Mouse (Mus musculus): ENCODE results near the gene Meis3. TPM values are rescaled to one million over a fixed set of nuclear protein-coding genes. Genes with fewer than 3 reads are reported as not detected.

The Meis3 gene
- polyA plus RNA-seq, 1 experiment from 2014 or later = 161 TPM

DNA sequence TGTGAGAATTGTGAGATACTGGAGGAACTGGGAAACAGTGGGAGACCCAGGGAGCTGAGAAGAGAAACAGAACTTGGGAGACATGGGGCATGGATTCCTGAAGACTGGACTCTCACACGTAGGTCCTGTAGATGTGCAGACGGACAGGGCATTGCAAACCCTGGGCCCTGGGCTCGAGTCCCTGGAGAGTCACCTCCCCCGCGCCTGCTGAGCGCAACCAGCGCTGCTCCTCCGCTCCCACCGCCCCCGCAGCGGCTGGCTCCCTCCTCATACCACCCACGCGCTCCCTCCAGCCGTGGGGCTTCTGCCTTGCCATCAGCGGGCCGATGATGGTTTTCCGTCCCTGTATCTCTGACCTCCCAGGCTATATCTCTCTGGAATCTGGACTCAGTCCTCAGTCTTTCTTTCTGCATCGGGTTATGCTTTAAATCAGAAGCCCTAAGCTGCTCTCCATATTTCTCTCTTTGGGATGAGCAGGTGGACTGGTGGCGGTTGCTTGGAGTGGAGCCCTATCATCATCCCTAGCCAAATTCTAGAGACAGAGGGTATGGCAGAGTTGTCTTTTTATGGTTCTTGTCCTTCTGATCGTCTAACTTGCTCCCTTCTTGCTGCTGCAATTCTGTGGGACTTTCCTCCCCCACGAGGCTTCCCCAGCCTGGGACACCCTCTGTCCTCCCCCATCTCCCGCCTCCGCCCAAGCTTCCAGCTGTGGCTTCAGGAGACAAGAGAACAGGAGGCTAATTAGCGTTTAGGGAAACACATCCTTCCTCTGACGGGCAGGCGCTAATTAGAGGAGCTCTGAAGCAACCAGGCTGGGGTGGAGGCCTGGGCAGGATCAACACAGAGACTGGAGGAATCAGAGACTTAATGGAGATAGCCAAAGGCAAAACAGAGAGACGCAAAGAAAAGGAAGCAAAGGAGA is 28.1 kb upstream of the Meis3 start:
- Histone ChIP-seq H3K4me1 (replicated peaks) (peaks cover 17% of the 10 kb centered on the region), H3K27me3 (no peaks in the 10 kb centered on the region), H3K27ac (replicated peaks) (no peak overlapping the region; the same call in 1 of the 2 replicates), H3K36me3 (peaks cover 49% of the 10 kb centered on the region), H3K4me3 (no peak overlapping the region), H3K9me3 (no peaks in the 10 kb centered on the region), H3K4me2 (0 out of 2 replicates have a peak overlapping the region, but pooled peaks have one; percentile 11), H3K9ac (no peak overlapping the region)
- 25% methylated on average over 27 of the region's 27 CpGs for WGBS
- peak; percentile 15; the same call in 1 of the 2 replicates for ATAC-seq (ENCODE audit: low read depth)

DNA sequence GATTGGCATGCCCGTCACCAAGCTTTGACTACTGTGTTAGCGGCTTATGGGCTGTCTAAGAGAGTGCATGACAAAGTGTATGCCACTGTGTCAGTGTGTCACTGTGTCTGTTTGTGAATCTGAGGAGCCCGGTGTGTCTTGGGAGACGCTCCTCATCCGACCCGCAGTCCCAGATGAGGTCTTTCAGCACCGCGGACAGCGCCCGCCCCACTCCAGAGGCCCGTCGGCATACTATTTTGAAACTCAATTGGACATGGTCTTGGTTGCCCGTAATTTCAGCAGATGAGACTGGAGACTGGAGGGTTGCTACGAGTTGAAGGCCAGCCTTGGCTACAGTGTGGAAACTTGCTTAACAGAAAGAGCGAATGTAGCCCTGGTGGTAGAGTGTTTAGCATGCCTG is 27.2 kb upstream of the Meis3 start:
- Histone ChIP-seq H3K36me3 (peaks cover 46% of the 10 kb centered on the region), H3K4me2 (no peak overlapping the region), H3K27ac (replicated peaks) (no peak overlapping the region), H3K27me3 (no peaks in the 10 kb centered on the region), H3K9me3 (no peaks in the 10 kb centered on the region), H3K4me1 (replicated peaks) (peaks cover 17% of the 10 kb centered on the region), H3K4me3 (no peak overlapping the region), H3K9ac (no peak overlapping the region)
- 14% methylated on average over 15 of the region's 15 CpGs for WGBS
- no peak for ATAC-seq (ENCODE audit: low read depth)

DNA sequence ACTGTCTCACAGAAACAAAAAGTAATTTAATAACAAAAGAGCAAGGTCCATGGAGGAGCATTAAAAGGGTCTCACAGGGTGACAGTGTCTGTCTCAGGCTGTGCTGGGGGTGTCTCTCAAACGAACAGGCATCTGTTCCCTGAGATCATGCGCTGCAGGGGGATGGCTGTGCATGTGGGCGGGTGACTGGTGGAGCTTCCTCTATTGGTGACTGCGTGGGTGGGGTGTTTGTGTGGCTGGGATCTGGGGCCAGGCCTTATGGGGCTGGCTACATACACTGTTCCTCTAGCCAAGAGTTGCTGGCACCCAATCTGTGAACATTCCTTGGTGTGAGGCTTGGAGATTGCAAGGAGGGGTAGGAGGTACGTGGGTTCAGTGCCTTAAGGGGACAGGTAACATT is 25.6 kb upstream of the Meis3 start:
- WGBS = 56% methylated on average over 5 of the region's 5 CpGs
- Histone ChIP-seq H3K4me1 (replicated peaks) (peaks cover 22% of the 10 kb centered on the region), H3K9me3 (no peaks in the 10 kb centered on the region), H3K27me3 (no peaks in the 10 kb centered on the region), H3K36me3 (peaks cover 38% of the 10 kb centered on the region), H3K9ac (no peak overlapping the region), H3K4me2 (no peak overlapping the region), H3K4me3 (no peak overlapping the region), H3K27ac (replicated peaks) (no peak overlapping the region)
- ATAC-seq (ENCODE audit: low read depth) = no peak

DNA sequence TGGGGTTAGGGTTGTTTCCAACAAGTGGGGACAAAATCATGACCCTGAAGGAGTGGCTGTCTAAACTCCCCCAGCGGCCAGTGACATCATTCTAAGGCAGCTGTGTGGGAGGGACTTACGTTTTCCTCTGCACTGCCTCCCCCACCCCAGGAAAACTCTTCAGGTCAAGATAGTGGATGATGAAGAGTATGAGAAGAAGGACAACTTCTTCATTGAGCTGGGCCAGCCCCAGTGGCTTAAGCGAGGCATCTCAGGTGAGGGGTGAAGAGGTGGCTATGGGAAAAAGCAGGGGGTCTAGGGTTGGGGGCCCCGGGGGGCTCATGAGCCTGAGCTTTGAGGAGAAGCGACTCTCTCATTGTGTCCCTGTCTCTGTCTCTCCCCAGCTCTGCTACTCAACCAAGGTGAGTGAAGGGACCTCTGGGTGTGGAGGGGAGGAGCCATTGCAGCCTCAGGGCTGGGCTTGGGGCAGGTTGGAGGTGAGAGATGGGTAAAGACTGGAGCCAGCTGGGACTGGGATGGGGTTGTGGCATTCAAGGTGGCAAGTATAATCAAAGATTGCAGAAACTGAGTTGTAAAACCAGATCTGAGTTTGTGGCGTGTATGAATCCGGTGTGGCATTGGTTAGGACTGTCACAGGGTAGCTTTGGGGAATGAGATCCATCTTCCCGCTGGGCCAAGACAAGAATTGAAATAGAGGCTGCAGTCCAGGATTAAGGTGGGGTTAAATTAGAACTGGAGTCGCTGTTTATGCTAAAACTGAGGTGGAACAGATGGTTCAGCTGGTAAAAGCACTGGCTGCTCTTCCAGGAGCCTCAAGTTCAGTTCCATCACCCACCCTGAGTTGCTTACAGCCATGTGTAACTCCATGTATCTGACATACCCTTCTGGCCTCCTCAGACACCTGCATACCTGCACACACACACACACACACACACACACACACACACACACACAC is 24.4 kb upstream of the Meis3 start:
- no peak overlapping the region for H3K4me3 ChIP-seq
- WGBS = 77% methylated on average over 9 of the region's 9 CpGs
- no peak overlapping the region for H3K9ac ChIP-seq
- no peaks in the 10 kb centered on the region for H3K27me3 ChIP-seq
- peaks cover 39% of the 10 kb centered on the region for H3K36me3 ChIP-seq
- H3K4me1 ChIP-seq (replicated peaks) = peaks cover 22% of the 10 kb centered on the region
- no peak overlapping the region for H3K27ac ChIP-seq (replicated peaks)
- H3K4me2 ChIP-seq = no peak overlapping the region
- no peak for ATAC-seq (ENCODE audit: low read depth)
- no peaks in the 10 kb centered on the region for H3K9me3 ChIP-seq

DNA sequence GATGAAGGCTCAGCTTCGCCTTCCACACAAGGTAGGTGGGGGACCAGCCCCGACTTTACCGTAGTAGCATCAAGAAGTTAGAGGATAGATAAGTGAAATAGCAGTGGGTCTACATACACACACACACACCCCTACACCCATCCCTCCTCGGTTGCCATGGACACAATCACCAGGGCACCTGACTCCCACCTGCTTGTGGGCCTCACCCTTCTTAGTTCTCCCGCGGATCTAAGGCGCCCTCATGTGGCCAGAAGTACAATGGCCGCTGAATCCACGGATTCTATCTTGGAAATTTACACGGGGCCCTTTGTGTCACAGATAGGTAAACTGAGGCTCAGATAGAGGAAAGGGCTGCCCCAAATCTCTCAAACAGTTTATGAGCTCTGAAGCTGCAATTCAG is 21.4 kb upstream of the Meis3 start:
- peak; percentile 79 for ATAC-seq (ENCODE audit: low read depth)

DNA sequence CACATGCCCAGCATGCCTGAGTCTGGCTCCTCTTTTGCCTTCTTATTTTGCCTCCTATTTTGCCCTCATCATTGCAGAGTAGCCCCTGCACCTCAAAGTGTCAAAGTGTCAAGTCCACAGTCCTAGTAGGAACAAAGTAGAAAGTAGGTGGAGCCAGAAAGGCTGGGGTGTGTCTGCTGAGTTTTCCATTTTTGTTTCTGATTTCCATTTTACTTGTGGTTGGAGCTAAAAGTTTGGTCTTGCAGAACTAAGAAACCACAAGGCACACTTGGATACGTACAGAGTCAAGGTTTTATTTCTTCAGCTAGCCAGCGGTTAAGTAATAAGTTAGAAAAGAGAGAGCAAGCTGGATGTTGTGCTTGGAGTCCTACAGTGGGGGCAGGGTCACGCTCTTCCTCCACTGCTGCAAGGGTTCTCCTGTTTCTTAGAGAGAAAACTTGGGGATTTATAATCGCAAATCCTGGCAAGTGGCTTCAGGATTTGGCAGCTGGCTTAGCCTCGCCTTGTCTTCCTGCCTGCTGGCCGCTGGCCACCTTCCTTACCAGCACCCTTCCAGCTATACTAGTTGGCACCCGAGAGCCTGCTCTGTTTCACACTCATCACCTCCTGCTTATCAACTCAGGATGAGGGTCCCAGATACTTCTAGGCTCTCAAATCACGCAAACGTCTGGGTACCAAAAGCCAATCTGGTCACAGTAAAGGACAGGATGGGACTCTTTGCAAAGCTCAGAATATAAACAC is 19.6 kb upstream of the Meis3 start:
- Histone ChIP-seq H3K36me3 (peaks cover 37% of the 10 kb centered on the region), H3K9me3 (no peaks in the 10 kb centered on the region), H3K27me3 (peaks cover 8% of the 10 kb centered on the region), H3K9ac (0 out of 2 replicates have a peak overlapping the region, but pooled peaks have one; percentile 22), H3K4me1 (replicated peaks) (peaks cover 15% of the 10 kb centered on the region), H3K27ac (replicated peaks) (no peak overlapping the region), H3K4me2 (no peak overlapping the region), H3K4me3 (no peak overlapping the region)
- no peak for ATAC-seq (ENCODE audit: low read depth)
- WGBS = 84% methylated on average over 9 of the region's 9 CpGs

More for the DNA sequence above, 21.4 kb upstream of the Meis3 start:
- Histone ChIP-seq H3K4me2 (no peak overlapping the region), H3K4me3 (no peak overlapping the region), H3K9me3 (no peaks in the 10 kb centered on the region), H3K36me3 (peaks cover 42% of the 10 kb centered on the region), H3K9ac (no peak overlapping the region), H3K27ac (replicated peaks) (no peak overlapping the region), H3K4me1 (replicated peaks) (peaks cover 6% of the 10 kb centered on the region), H3K27me3 (peaks cover 7% of the 10 kb centered on the region)
- WGBS = 16% methylated on average over 10 of the region's 10 CpGs

DNA sequence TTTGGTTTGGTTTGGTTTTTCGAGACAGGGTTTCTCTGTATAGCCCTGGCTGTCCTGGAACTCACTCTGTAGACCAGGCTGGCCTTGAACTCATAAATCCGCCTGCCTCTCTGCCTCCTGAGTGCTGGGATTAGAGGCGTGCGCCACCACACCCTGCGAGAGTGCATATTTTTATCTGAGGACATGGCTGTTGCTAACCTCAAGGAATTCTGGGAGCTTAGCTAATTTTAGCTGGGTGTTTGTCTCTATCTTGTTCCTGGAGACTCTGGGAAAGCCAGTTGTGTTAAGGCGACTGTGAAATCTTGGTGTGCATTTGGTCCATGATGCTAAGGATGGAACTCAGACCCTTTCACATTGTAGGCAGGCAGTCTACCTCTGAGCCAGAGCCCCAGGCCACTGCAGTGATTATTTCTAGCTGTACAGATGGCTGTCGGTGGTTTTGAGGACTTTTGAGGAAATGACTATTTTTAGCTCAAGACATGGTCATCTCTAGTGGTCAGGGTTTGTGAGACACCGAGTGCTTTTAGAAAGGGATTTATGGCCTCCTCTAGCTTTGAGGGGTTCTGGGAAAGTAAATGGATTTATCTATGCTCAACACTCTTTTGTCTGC is 18.7 kb upstream of the Meis3 start:
- Histone ChIP-seq H3K27ac (replicated peaks) (no peak overlapping the region), H3K4me3 (no peak overlapping the region), H3K4me1 (replicated peaks) (peaks cover 15% of the 10 kb centered on the region), H3K27me3 (peaks cover 8% of the 10 kb centered on the region), H3K4me2 (no peak overlapping the region), H3K36me3 (peaks cover 29% of the 10 kb centered on the region), H3K9ac (no peak overlapping the region), H3K9me3 (no peaks in the 10 kb centered on the region)
- ATAC-seq (ENCODE audit: low read depth) = no peak
- WGBS = 76% methylated on average over 8 of the region's 8 CpGs

DNA sequence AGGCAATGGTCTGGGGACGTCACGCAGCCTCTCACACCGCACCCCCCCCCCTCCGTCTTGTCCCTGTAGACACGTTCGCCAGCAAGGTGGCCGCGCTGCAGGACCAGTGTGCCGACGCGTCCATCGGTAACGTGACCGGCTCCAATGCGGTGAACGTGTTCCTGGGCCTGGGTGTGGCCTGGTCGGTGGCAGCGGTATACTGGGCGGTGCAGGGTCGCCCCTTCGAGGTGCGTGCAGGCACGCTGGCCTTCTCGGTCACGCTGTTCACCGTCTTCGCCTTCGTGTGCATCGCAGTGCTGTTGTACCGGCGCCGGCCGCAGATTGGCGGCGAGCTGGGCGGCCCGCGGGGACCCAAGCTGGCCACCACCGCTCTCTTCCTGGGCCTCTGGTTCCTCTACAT is 16.2 kb upstream of the Meis3 start:
- peaks cover 8% of the 10 kb centered on the region for H3K27me3 ChIP-seq
- H3K4me3 ChIP-seq = no peak overlapping the region
- H3K9me3 ChIP-seq = no peaks in the 10 kb centered on the region
- H3K27ac ChIP-seq (replicated peaks) = no peak overlapping the region
- peaks cover 15% of the 10 kb centered on the region for H3K4me1 ChIP-seq (replicated peaks)
- peaks cover 25% of the 10 kb centered on the region for H3K36me3 ChIP-seq
- 11% methylated on average over 39 of the region's 39 CpGs for WGBS
- H3K9ac ChIP-seq = peak overlapping the region; percentile 41; the same call in 1 of the 2 replicates
- peak overlapping the region; percentile 30 for H3K4me2 ChIP-seq
- ATAC-seq (ENCODE audit: low read depth) = no peak

DNA sequence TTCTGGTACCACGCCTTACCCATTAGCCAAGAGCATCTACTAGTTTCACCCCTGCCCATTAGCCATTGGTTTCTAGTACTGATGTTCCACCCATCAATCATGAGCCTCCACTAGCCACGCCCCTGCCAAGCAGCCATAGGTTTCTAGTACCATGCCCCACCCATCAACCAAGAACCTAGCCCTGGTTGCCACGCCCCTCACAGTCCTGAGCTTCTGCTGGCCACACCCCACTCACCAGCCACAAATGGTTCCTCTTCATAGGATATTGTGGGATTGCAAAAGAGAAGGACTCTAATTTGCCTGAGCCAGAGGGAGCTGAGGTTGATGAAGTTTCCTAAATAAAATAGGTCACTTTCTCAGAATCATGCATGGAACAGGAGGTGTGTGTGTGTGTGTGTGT is 14.2 kb upstream of the Meis3 start:
- H3K4me2 ChIP-seq = no peak overlapping the region
- no peak overlapping the region for H3K4me3 ChIP-seq
- H3K27me3 ChIP-seq = peaks cover 8% of the 10 kb centered on the region
- peaks cover 12% of the 10 kb centered on the region for H3K36me3 ChIP-seq
- no peak for ATAC-seq (ENCODE audit: low read depth)
- H3K9me3 ChIP-seq = no peaks in the 10 kb centered on the region
- H3K4me1 ChIP-seq (replicated peaks) = peaks cover 15% of the 10 kb centered on the region
- WGBS = 73% methylated on average over 3 of the region's 3 CpGs
- no peak overlapping the region for H3K27ac ChIP-seq (replicated peaks)
- no peak overlapping the region for H3K9ac ChIP-seq

DNA sequence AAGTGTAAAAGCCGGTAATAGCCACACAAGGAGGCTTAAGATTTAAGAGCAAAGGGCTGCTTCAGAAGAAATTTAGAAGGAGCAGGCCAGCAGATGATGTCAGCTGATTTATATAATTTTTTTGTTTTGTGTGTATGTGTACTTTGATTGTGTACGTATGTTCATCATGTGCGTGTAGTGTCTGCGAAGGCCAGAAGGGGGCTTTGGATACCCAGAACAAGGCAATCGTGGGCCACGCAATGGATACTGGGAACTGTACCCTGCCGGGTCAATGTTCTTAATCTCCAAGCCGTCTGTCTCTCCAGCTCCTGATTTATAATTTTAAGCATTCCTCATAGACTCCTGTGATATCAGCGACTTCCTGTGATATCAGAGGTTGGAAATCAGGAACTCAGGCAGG is 13.6 kb upstream of the Meis3 start:
- H3K9me3 ChIP-seq = no peaks in the 10 kb centered on the region
- peaks cover 8% of the 10 kb centered on the region for H3K27me3 ChIP-seq
- WGBS = 91% methylated on average over 9 of the region's 9 CpGs
- ATAC-seq (ENCODE audit: low read depth) = no peak
- H3K4me1 ChIP-seq (replicated peaks) = peaks cover 15% of the 10 kb centered on the region
- peaks cover 12% of the 10 kb centered on the region for H3K36me3 ChIP-seq
- no peak overlapping the region for H3K27ac ChIP-seq (replicated peaks)
- no peak overlapping the region for H3K9ac ChIP-seq
- no peak overlapping the region for H3K4me2 ChIP-seq
- no peak overlapping the region for H3K4me3 ChIP-seq

DNA sequence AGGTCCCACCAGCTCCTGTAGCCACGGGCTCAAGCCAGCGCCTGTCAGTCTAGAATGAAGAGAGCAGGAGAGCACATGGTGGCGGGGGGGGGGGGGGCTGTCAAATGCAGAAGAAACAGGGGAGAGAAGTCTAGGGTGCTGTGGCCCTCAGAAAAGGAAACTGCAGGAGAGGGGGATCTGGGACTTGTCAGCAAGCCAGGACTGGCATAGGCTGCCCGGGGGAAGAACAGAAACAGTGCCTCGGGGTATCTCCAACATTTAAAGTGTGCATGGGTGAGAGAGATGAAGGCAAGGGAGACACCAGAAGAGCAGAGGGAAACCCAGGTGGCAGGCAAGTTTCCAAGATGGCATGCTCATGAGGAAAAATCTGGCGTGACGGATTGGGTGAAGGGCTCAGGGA is 12.9 kb upstream of the Meis3 start:
- ATAC-seq (ENCODE audit: low read depth) = no peak
- no peak overlapping the region for H3K9ac ChIP-seq
- WGBS = 74% methylated on average over 6 of the region's 7 CpGs
- peaks cover 8% of the 10 kb centered on the region for H3K27me3 ChIP-seq
- H3K4me3 ChIP-seq = no peak overlapping the region
- peaks cover 15% of the 10 kb centered on the region for H3K4me1 ChIP-seq (replicated peaks)
- no peaks in the 10 kb centered on the region for H3K9me3 ChIP-seq
- peaks cover 6% of the 10 kb centered on the region for H3K36me3 ChIP-seq
- H3K27ac ChIP-seq (replicated peaks) = no peak overlapping the region
- H3K4me2 ChIP-seq = no peak overlapping the region
